In genomic region chr17:35048149-35048931, GRCm38 (mm10) we compare ENCODE assay signal across 7 mouse cellular contexts. TPM values are rescaled to one million over a fixed set of nuclear protein-coding genes. Genes with fewer than 3 reads are reported as not detected.
DNase-seq lines count a peak whose midpoint lies in the region; ATAC-seq and TF ChIP-seq lines count a peak whose summit lies in the region.

No protein-coding gene starts in this region.

- 2% methylated on average over 11 of the region's 11 CpGs for WGBS in spleen, adult 2 months
- WGBS in embryonic facial prominence, embryonic 15.5 days: 32% methylated on average over 11 of the region's 11 CpGs
- 42% methylated on average over 11 of the region's 11 CpGs for WGBS in midbrain, embryonic 13.5 days

- peak; percentile 41 to 47 for DNase-seq in spleen, adult 2 months (ENCODE audit: low read depth in 1 of 2, low spot score in 2 of 2)
- DNase-seq in spleen, adult 12 weeks (ENCODE audit: low spot score): no peak
- peak; percentile 46 for DNase-seq in kidney, adult 9 months
- no peak for DNase-seq in adrenal gland, adult 8-10 months
- DNase-seq in testis, postnatal 10 days (ENCODE audit: low spot score): no peak

- peaks cover 8% of the 10 kb centered on the region for H3K36me3 ChIP-seq in spleen, adult 2 months (ENCODE audit: control insufficient read depth, insufficient read depth, low read length)
- H3K36me3 ChIP-seq in embryonic facial prominence, embryonic 15.5 days: peaks cover 11% of the 10 kb centered on the region
- peaks cover 3% of the 10 kb centered on the region; the same call in 1 of the 2 replicates for H3K36me3 ChIP-seq in midbrain, embryonic 13.5 days

- no peaks in the 10 kb centered on the region for H3K27me3 ChIP-seq in spleen, adult 2 months (ENCODE audit: control insufficient read depth, insufficient read depth, low read length)
- no peaks in the 10 kb centered on the region for H3K27me3 ChIP-seq in embryonic facial prominence, embryonic 15.5 days
- no peaks in the 10 kb centered on the region for H3K27me3 ChIP-seq in midbrain, embryonic 13.5 days

- no peak; the same call in 1 of the 2 replicates for TF ChIP-seq POLR2A in spleen, adult 2 months (IDR thresholded peaks at IDR 0.05; ENCODE audit: low read depth, low read length)

- H3K9me3 ChIP-seq in embryonic facial prominence, embryonic 15.5 days (replicated peaks): no peaks in the 10 kb centered on the region
- no peaks in the 10 kb centered on the region for H3K9me3 ChIP-seq in midbrain, embryonic 13.5 days

- no peak for ATAC-seq in embryonic facial prominence, embryonic 15.5 days (ENCODE audit: insufficient number of reproducible peaks, low FRiP score, low TSS enrichment, low read depth)
- ATAC-seq in midbrain, embryonic 13.5 days: no peak

- peak overlapping the region; percentile 24; the same call in 1 of the 2 replicates for H3K4me2 ChIP-seq in embryonic facial prominence, embryonic 15.5 days (replicated peaks)
- H3K4me2 ChIP-seq in midbrain, embryonic 13.5 days (replicated peaks): no peak overlapping the region

- peak overlapping the region; percentile 32; the same call in 1 of the 2 replicates for H3K4me3 ChIP-seq in spleen, adult 2 months (ENCODE audit: extremely low read depth, insufficient read depth, insufficient read length)
- no peak overlapping the region for H3K4me3 ChIP-seq in embryonic facial prominence, embryonic 15.5 days (replicated peaks)
- H3K4me3 ChIP-seq in midbrain, embryonic 13.5 days (replicated peaks): no peak overlapping the region

- peaks cover 26% of the 10 kb centered on the region for H3K4me1 ChIP-seq in spleen, adult 2 months (ENCODE audit: control insufficient read depth, insufficient read depth, insufficient read length)
- H3K4me1 ChIP-seq in embryonic facial prominence, embryonic 15.5 days: peaks cover 63% of the 10 kb centered on the region
- H3K4me1 ChIP-seq in midbrain, embryonic 13.5 days (replicated peaks): peaks cover 67% of the 10 kb centered on the region

- H3K9ac ChIP-seq in embryonic facial prominence, embryonic 15.5 days: no peak overlapping the region
- H3K9ac ChIP-seq in midbrain, embryonic 13.5 days (replicated peaks): no peak overlapping the region

- TF ChIP-seq CTCF in spleen, adult 2 months (IDR thresholded peaks at IDR 0.05; ENCODE audit: extremely low read depth, insufficient read depth, insufficient read length, insufficient replicate concordance): no peak

- peak overlapping the region; percentile 91 for H3K27ac ChIP-seq in spleen, adult 2 months (ENCODE audit: insufficient read depth, low read length)
- H3K27ac ChIP-seq in embryonic facial prominence, embryonic 15.5 days (replicated peaks): peak overlapping the region; percentile 99
- H3K27ac ChIP-seq in midbrain, embryonic 13.5 days: peak overlapping the region; percentile 17; the same call in 1 of the 2 replicates

RNA-seq across cellular contexts. Expression of gene Clic1, which starts 1.4 kb away (rescaled TPM):
- polyA plus RNA-seq in spleen, adult 2 months (2012; rRNA removed): 123 and 134 TPM in 2 replicates
- polyA plus RNA-seq in embryonic facial prominence, embryonic 15.5 days (2015; fragmentation: Nextera tagmentation; extraction: Ambion mirVana): 324 and 329 TPM in 2 replicates
- polyA plus RNA-seq in midbrain, embryonic 13.5 days (2015; fragmentation: Nextera tagmentation; extraction: Ambion mirVana): 93.7 and 99.6 TPM in 2 replicates
- 100 to 1,000 TPM in 2 of 4 experiments, 10 to 100 TPM in 2; 83.2 to 134 (median 113) TPM for total RNA-seq in adrenal gland, adult 8-10 months (2022)

RNA-seq across cellular contexts. Expression of gene Msh5, which starts 1.8 kb away (rescaled TPM):
- polyA plus RNA-seq in spleen, adult 2 months (2012; rRNA removed): 8.6 and 9.5 TPM in 2 replicates
- polyA plus RNA-seq in embryonic facial prominence, embryonic 15.5 days (2015; fragmentation: Nextera tagmentation; extraction: Ambion mirVana): 3.6 and 5.4 TPM in 2 replicates
- 3.3 and 3.7 TPM in 2 replicates for polyA plus RNA-seq in midbrain, embryonic 13.5 days (2015; fragmentation: Nextera tagmentation; extraction: Ambion mirVana)
- 1 to 10 TPM in 3 of 4 experiments, under 1 TPM in 1; 0.73 to 4.0 (median 2.2) TPM for total RNA-seq in adrenal gland, adult 8-10 months (2022)

RNA-seq across cellular contexts. Expression of gene Ddah2, which starts 10.5 kb away (rescaled TPM):
- polyA plus RNA-seq in spleen, adult 2 months (2012; rRNA removed): 18.4 and 18.9 TPM in 2 replicates
- polyA plus RNA-seq in embryonic facial prominence, embryonic 15.5 days (2015; fragmentation: Nextera tagmentation; extraction: Ambion mirVana): 319 and 347 TPM in 2 replicates
- 501 and 531 TPM in 2 replicates for polyA plus RNA-seq in midbrain, embryonic 13.5 days (2015; fragmentation: Nextera tagmentation; extraction: Ambion mirVana)
- total RNA-seq in adrenal gland, adult 8-10 months (2022): 10 to 100 TPM; 12.4 to 29.5 (median 21.6) TPM

RNA-seq across cellular contexts. Expression of gene Ly6g6c, which starts 16.8 kb away (rescaled TPM):
- 0.47 and 0.59 TPM in 2 replicates for polyA plus RNA-seq in spleen, adult 2 months (2012; rRNA removed)
- 98.5 and 131 TPM in 2 replicates for polyA plus RNA-seq in embryonic facial prominence, embryonic 15.5 days (2015; fragmentation: Nextera tagmentation; extraction: Ambion mirVana)
- polyA plus RNA-seq in midbrain, embryonic 13.5 days (2015; fragmentation: Nextera tagmentation; extraction: Ambion mirVana): not detected in 2 replicates
- not detected for total RNA-seq in adrenal gland, adult 8-10 months (2022)

RNA-seq across cellular contexts. Expression of gene Mpig6b, which starts 17.6 kb away (rescaled TPM):
- polyA plus RNA-seq in spleen, adult 2 months (2012; rRNA removed): 4.8 and 5.6 TPM in 2 replicates
- 1.1 and 1.4 TPM in 2 replicates for polyA plus RNA-seq in embryonic facial prominence, embryonic 15.5 days (2015; fragmentation: Nextera tagmentation; extraction: Ambion mirVana)
- polyA plus RNA-seq in midbrain, embryonic 13.5 days (2015; fragmentation: Nextera tagmentation; extraction: Ambion mirVana): 0.45 and 0.50 TPM in 2 replicates
- not detected for total RNA-seq in adrenal gland, adult 8-10 months (2022)

Comparison
In these comparisons a context has a peak if more than half of its experiments do, and no peak if none do; other contexts are left out.
1. DNase-seq: peak in spleen, adult 2 months (2 of 2) and kidney, adult 9 months (single experiment); none in spleen, adult 12 weeks (single experiment), adrenal gland, adult 8-10 months (single experiment) and testis, postnatal 10 days (single experiment).
2. H3K27ac ChIP-seq: peak in every context shown above with its lines; median percentile 99 in embryonic facial prominence, embryonic 15.5 days; 91 in spleen, adult 2 months; 17 in midbrain, embryonic 13.5 days.
3. RNA of gene Ddah2, which starts 10.5 kb away (polyA plus RNA-seq): 501 to 531 TPM in midbrain, embryonic 13.5 days and 319 to 347 TPM in embryonic facial prominence, embryonic 15.5 days; 18.4 to 18.9 TPM in spleen, adult 2 months; every median in the first group is over 10 times any median in the second.